Mouse (Mus musculus) hindbrain, postnatal 0 days (tissue): ENCODE measurements around the gene Mrpl4. TPM values are rescaled to one million over a fixed set of nuclear protein-coding genes. Genes with fewer than 3 reads are reported as not detected.

Experiments used
- ATAC-seq: fragments of 200-750 bp; cut with Nextera tagmentation; 2 replicates; pipeline ENCODE4 v1.8.0; 2017; ENCODE audit warnings: mild to moderate bottlenecking, moderate TSS enrichment, moderate library complexity
- DNase-seq: peaks from one replicate; pipeline ENCODE4 v3.0.0-alpha.2; 2015; ENCODE audit warnings: low spot score
- H3K27ac ChIP-seq: fragments of 300-500 bp; sonication (generic); 2 replicates; pipeline ENCODE4 v1.5.1; 2014; ENCODE audit warnings: mild to moderate bottlenecking
- H3K27me3 ChIP-seq: fragments of 300-500 bp; sonication (generic); 2 replicates; pipeline ENCODE4 v1.6.1; 2014; ENCODE audit warnings: low read length, mixed read lengths; ENCODE audit not compliant: insufficient read depth
- H3K36me3 ChIP-seq: fragments of 300-500 bp; sonication (generic); 2 replicates; pipeline ENCODE4 v1.6.1; 2014; ENCODE audit warnings: low read length, mixed read lengths; ENCODE audit not compliant: insufficient read depth
- H3K4me1 ChIP-seq: fragments of 300-500 bp; sonication (generic); 2 replicates; pipeline ENCODE4 v1.6.1; 2014; ENCODE audit warnings: antibody characterized with exemption, low read length, mixed read lengths; ENCODE audit not compliant: insufficient read depth
- H3K4me2 ChIP-seq: fragments of 300-500 bp; sonication (generic); 2 replicates; pipeline ENCODE4 v1.6.1; 2014; ENCODE audit warnings: low read depth, mild to moderate bottlenecking, low read length, moderate library complexity, mixed read lengths
- H3K4me3 ChIP-seq: fragments of 300-500 bp; sonication (generic); 2 replicates; pipeline ENCODE4 v1.5.1; 2014; ENCODE audit warnings: low read length
- H3K9ac ChIP-seq: fragments of 300-500 bp; sonication (generic); replicated peaks from 2 replicates; pipeline ENCODE4 v1.6.1; 2014; ENCODE audit warnings: mild to moderate bottlenecking, low read length, moderate library complexity, mixed read lengths
- H3K9me3 ChIP-seq: fragments of 300-500 bp; sonication (generic); 2 replicates; pipeline ENCODE4 v1.6.1; 2016; ENCODE audit warnings: low read length, mixed read lengths
- CTCF ChIP-seq: IDR thresholded peaks from 2 replicates; pipeline ENCODE4 v1.5.1; 2016; ENCODE audit warnings: antibody characterized with exemption, control low read depth, low read depth
- WGBS: fragments of 180-500 bp; shearing (Covaris S2); extraction: QIAGEN DNeasy Blood & Tissue Kit; methylation state at CpG from one replicate; pipeline ENCODE4 v1.1.7; 2014; 5-methylcytosine and 5-hydroxymethylcytosine counted together
- polyA plus RNA-seq: library from polyadenylated mRNA; unstranded; fragments of >200 nt; fragmentation: Nextera tagmentation; extraction: Ambion mirVana; gene quantifications from 2 replicates; pipeline ENCODE4 v1.2.1, GENCODE M21; 2015
- total RNA-seq: library from RNA; depleted of rRNA; stranded (reverse); fragments of >200 nt; gene quantifications from 2 replicates; pipeline ENCODE4 v1.2.3, GENCODE M21; 2014

The Mrpl4 gene
- total and polyA plus RNA-seq, 2 experiments from 2014 or later, result 104 to 124 TPM

- Histone ChIP-seq H3K36me3 (no peaks in the 10 kb centered on the region), H3K9ac (no peak overlapping the region), H3K9me3 (no peaks in the 10 kb centered on the region), H3K27ac (no peak overlapping the region), H3K4me2 (no peak overlapping the region), H3K27me3 (no peaks in the 10 kb centered on the region), H3K4me3 (no peak overlapping the region), H3K4me1 (no peaks in the 10 kb centered on the region)
- no peak for DNase-seq
- ATAC-seq, result no peak
- WGBS, result 67% methylated on average over 5 of the region's 5 CpGs
- TF ChIP-seq CTCF, result no peak
These were observed 19.4 kb upstream of the Mrpl4 start for GRCm38 (mm10) chr9:20983169-20983568.

- no peaks in the 10 kb centered on the region for H3K36me3 ChIP-seq
- H3K27me3 ChIP-seq, result no peaks in the 10 kb centered on the region
- no peaks in the 10 kb centered on the region for H3K4me1 ChIP-seq
- no peak overlapping the region for H3K9ac ChIP-seq
- ATAC-seq (no peak), DNase-seq (no peak)
- 61% methylated on average over 15 of the region's 15 CpGs for WGBS
- H3K4me3 ChIP-seq, result no peak overlapping the region
- no peak for TF ChIP-seq CTCF
- no peak overlapping the region for H3K4me2 ChIP-seq
- no peaks in the 10 kb centered on the region for H3K9me3 ChIP-seq
- no peak overlapping the region for H3K27ac ChIP-seq
These were observed 15.4 kb upstream of the Mrpl4 start for GRCm38 (mm10) chr9:20986952-20987686.

DNA sequence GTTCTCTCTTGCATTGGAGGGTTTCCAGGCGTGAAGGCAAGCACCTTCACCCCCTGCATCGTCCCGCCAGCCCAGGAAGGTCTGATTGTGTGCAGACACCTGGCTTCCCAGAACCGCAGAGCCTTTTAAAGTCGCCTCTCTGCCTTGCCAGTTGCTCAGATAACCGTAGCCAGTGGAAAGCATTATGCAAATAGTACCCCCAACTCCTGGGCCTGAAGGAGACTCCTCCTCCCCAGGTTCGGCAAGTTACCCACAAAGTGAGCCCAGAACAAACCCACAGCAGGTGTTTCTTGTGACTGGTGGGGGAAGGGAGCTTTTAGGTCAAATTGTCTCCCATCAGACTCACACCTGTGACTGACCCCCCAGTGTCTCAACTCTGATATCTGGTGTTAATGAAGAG, 14.6 kb upstream of the Mrpl4 start:
- Histone ChIP-seq H3K27ac (no peak overlapping the region), H3K9ac (no peak overlapping the region), H3K4me2 (no peak overlapping the region), H3K36me3 (no peaks in the 10 kb centered on the region), H3K27me3 (no peaks in the 10 kb centered on the region), H3K4me3 (no peak overlapping the region), H3K4me1 (no peaks in the 10 kb centered on the region), H3K9me3 (no peaks in the 10 kb centered on the region)
- no peak for ATAC-seq
- TF ChIP-seq CTCF, result no peak
- no peak for DNase-seq
- 27% methylated on average over 7 of the region's 7 CpGs for WGBS

GRCm38 (mm10) chr9:20990861-20991260, 11.7 kb upstream of the Mrpl4 start:
- 5% methylated on average over 10 of the region's 10 CpGs for WGBS

GRCm38 (mm10) chr9:20991587-20991986, 11.0 kb upstream of the Mrpl4 start:
- Histone ChIP-seq H3K27me3 (no peaks in the 10 kb centered on the region), H3K27ac (no peak overlapping the region), H3K4me2 (no peak overlapping the region), H3K9ac (no peak overlapping the region), H3K4me3 (no peak overlapping the region), H3K4me1 (no peaks in the 10 kb centered on the region), H3K36me3 (no peaks in the 10 kb centered on the region), H3K9me3 (no peaks in the 10 kb centered on the region)
- no peak for TF ChIP-seq CTCF
- WGBS, result 95% methylated on average over 4 of the region's 4 CpGs
- ATAC-seq, result no peak; the same call in 1 of the 2 replicates
- no peak for DNase-seq

More at GRCm38 (mm10) chr9:20990861-20991260, 11.7 kb upstream of the Mrpl4 start:
- no peak for ATAC-seq
- Histone ChIP-seq H3K27ac (no peak overlapping the region; the same call in 1 of the 2 replicates), H3K4me3 (no peak overlapping the region), H3K9me3 (no peaks in the 10 kb centered on the region), H3K4me2 (peak overlapping the region; percentile 27; the same call in 1 of the 2 replicates), H3K27me3 (no peaks in the 10 kb centered on the region), H3K4me1 (no peaks in the 10 kb centered on the region), H3K36me3 (no peaks in the 10 kb centered on the region), H3K9ac (no peak overlapping the region)
- no peak for TF ChIP-seq CTCF
- DNase-seq, result peak; percentile 21

- no peak for TF ChIP-seq CTCF
- H3K4me2 ChIP-seq, result no peak overlapping the region
- H3K4me3 ChIP-seq, result no peak overlapping the region
- ATAC-seq (no peak), DNase-seq (no peak)
- H3K9ac ChIP-seq, result no peak overlapping the region
- H3K4me1 ChIP-seq, result no peaks in the 10 kb centered on the region
- H3K9me3 ChIP-seq, result no peaks in the 10 kb centered on the region
- no peak overlapping the region for H3K27ac ChIP-seq
- WGBS, result 49% methylated on average over 5 of the region's 5 CpGs
- H3K36me3 ChIP-seq, result no peaks in the 10 kb centered on the region
- H3K27me3 ChIP-seq, result no peaks in the 10 kb centered on the region
These were observed 9.2 kb upstream of the Mrpl4 start for GRCm38 (mm10) chr9:20993165-20993898.

DNA sequence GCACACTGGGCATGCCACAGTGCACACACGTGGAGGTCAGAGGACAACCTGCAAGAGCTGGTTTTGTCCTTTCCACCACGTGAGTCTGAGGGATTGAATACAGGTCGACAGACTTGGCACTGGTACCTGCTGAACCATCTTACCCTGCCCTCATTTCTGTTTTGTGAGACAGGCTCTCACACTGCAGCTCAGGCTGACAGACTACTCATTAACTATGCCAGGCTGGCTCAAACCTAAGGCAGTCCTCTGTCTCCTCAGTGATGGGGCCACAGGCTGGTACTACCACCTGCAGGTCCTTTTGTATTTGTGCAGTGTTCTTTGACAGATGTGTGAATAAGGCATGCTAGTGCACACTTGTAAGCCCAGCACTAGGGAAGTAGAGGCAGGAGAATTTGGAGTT, 7.5 kb upstream of the Mrpl4 start:
- TF ChIP-seq CTCF, result no peak
- H3K4me1 ChIP-seq, result no peaks in the 10 kb centered on the region
- WGBS, result 68% methylated on average over 3 of the region's 3 CpGs
- no peak overlapping the region for H3K4me3 ChIP-seq
- DNase-seq (no peak), ATAC-seq (no peak)
- H3K27ac ChIP-seq, result no peak overlapping the region
- H3K9me3 ChIP-seq, result no peaks in the 10 kb centered on the region
- H3K9ac ChIP-seq, result no peak overlapping the region
- no peak overlapping the region for H3K4me2 ChIP-seq
- no peaks in the 10 kb centered on the region for H3K36me3 ChIP-seq
- H3K27me3 ChIP-seq, result no peaks in the 10 kb centered on the region
